Mouse (Mus musculus) kidney, embryonic 15.5 days (tissue): ENCODE data around the gene Vmn2r6. TPM values are rescaled to one million over a fixed set of nuclear protein-coding genes. Genes with fewer than 3 reads are reported as not detected.
"Not testable (repeated sequence)": the region's sequence is repeated elsewhere in the genome, so short reads cannot be mapped to it uniquely, and the experiment has no call there.

Source experiments
- ATAC-seq: fragments of 200-750 bp; cut with Nextera tagmentation; replicated peaks from 2 replicates; pipeline ENCODE4 v1.8.0; 2017; ENCODE audit warnings: moderate TSS enrichment; ENCODE audit not compliant: low FRiP score
- H3K27ac ChIP-seq: fragments of 300-500 bp; sonication (generic); 2 replicates; pipeline ENCODE4 v1.5.1; 2015; ENCODE audit warnings: mild to moderate bottlenecking, inconsistent platforms
- H3K27me3 ChIP-seq: fragments of 300-500 bp; sonication (generic); 2 replicates; pipeline ENCODE4 v1.6.1; 2015; ENCODE audit warnings: inconsistent platforms
- H3K36me3 ChIP-seq: fragments of 300-500 bp; sonication (generic); 2 replicates; pipeline ENCODE4 v1.6.1; 2015; ENCODE audit warnings: inconsistent platforms
- H3K4me1 ChIP-seq: fragments of 300-500 bp; sonication (generic); 2 replicates; pipeline ENCODE4 v1.6.1; 2015; ENCODE audit warnings: inconsistent platforms
- H3K4me2 ChIP-seq: fragments of 300-500 bp; sonication (generic); 2 replicates; pipeline ENCODE4 v1.6.1; 2015; ENCODE audit warnings: moderate library complexity, mild to moderate bottlenecking, inconsistent platforms
- H3K4me3 ChIP-seq: fragments of 300-500 bp; sonication (generic); replicated peaks from 2 replicates; pipeline ENCODE4 v1.5.1; 2015; ENCODE audit warnings: mild to moderate bottlenecking, inconsistent platforms
- H3K9ac ChIP-seq: fragments of 300-500 bp; sonication (generic); 2 replicates; pipeline ENCODE4 v1.6.1; 2015; ENCODE audit warnings: mild to moderate bottlenecking, inconsistent platforms
- H3K9me3 ChIP-seq: fragments of 300-500 bp; sonication (generic); replicated peaks from 2 replicates; pipeline ENCODE4 v1.6.1; 2016; ENCODE audit warnings: inconsistent platforms
- WGBS: fragments of 180-500 bp; shearing (Covaris S2); methylation state at CpG from one replicate; pipeline ENCODE4 v1.1.7; 2015; ENCODE audit warnings: mixed read lengths; 5-methylcytosine and 5-hydroxymethylcytosine counted together
- polyA plus RNA-seq: library from polyadenylated mRNA; unstranded; fragments of >200 nt; fragmentation: Nextera tagmentation; extraction: Ambion mirVana; gene quantifications from 2 replicates; pipeline ENCODE4 v1.2.1, GENCODE M21; 2015

Gene Vmn2r6
- not detected in 2 replicates for polyA plus RNA-seq

DNA sequence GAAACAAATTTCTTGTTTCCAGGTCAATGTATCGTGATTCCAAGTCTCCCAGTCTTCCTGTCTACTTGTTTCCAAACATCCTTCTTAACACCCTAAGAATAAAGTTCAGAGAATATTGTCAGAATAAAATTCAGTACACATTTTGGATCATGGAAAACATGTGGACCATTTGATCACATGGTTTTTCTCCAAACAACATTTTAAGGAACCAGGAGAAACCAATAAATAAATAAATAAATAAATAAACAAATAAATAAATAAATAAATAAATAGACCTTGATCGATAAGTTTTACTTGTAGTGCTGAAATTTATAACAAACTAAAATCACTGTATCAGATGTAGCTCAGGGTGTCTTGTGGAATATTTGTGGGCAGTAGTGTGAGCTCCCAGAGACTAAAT, at the start of gene Vmn2r6:
Gene Vmn2r6, minus strand, starts transcription at position 101 of the 400 bp plus-strand sequence.
- ATAC-seq, H3K4me2 ChIP-seq, H3K4me1 ChIP-seq, H3K27ac ChIP-seq, H3K4me3 ChIP-seq, H3K9me3 ChIP-seq, H3K36me3 ChIP-seq, H3K9ac ChIP-seq, H3K27me3 ChIP-seq: not testable (repeated sequence)
- 90% methylated on average over 2 of the region's 2 CpGs for WGBS

DNA sequence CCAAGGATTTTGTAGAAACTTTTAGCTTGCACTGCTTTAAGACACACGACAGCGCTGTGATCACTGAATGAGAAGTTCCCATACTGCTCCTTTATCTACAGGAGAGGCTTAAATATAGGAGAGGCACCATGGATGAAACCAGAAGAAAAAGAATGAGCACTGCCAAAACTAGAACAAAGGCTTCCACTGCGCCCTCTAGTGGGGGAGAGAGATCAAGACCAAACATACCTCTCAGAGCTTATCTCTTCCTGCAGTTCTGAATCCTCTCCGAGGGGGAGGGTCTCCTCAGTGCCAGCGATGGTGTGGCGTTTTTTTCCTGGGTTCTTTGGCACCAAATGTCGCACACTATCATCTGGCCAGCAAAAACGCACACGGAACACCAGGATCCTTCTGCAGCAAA, 22.0 kb upstream of the Vmn2r6 start:
- Histone ChIP-seq H3K4me1 (no peaks in the 10 kb centered on the region), H3K9ac (no peak overlapping the region), H3K27me3 (no peaks in the 10 kb centered on the region), H3K4me2 (no peak overlapping the region), H3K4me3 (no peak overlapping the region), H3K36me3 (no peaks in the 10 kb centered on the region), H3K9me3 (no peaks in the 10 kb centered on the region), H3K27ac (no peak overlapping the region)
- no peak for ATAC-seq
- 75% methylated on average over 9 of the region's 9 CpGs for WGBS

DNA sequence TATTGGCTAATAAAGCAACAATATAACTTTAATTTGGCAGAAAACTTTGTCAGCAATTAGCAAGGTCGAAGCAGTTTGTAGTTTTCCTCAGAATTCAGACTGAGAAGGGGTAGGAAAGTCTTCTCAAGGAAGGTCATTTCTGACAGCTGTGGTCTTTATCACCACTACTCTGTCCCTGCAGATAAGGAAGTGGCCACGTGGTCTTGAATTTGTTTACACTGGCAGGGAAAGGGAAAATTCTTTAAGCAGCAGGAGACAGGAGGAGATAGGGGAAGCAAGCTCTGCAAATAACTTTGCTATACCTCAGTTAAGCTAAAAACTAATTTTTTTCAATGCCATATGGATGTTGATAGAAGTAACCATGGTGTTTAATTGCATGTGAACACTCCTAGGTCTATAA, 3.2 kb upstream of the Vmn2r6 start:
- not testable (repeated sequence) for H3K27me3 ChIP-seq, H3K4me2 ChIP-seq, H3K27ac ChIP-seq, H3K9me3 ChIP-seq, H3K4me3 ChIP-seq, ATAC-seq, H3K9ac ChIP-seq, H3K4me1 ChIP-seq, H3K36me3 ChIP-seq
- WGBS: 32% methylated on average over 2 of the region's 2 CpGs

DNA sequence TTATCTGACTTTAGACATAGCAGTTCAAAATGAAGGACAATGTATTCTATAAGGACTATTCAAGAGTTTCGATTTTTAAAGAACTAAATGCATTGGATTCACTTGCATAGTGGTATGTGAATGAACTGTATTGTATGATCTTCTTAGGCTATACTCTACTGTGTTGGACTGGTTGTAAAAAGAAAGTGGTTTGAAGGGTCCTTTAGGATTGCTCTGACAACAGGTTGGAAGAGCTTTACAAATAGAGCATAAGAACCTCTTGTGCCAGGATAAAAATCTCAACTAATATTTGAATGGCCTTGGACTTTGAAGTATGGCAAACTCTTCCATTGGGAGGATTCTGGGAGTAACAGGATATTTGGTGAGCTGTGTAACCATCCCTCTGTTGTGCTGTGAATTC, 42.0 kb downstream of the Vmn2r6 start:
- H3K27ac ChIP-seq, H3K4me2 ChIP-seq, ATAC-seq, H3K27me3 ChIP-seq, H3K36me3 ChIP-seq, H3K4me3 ChIP-seq, H3K9ac ChIP-seq, H3K9me3 ChIP-seq, H3K4me1 ChIP-seq: not testable (repeated sequence)
- WGBS: 88% methylated on average over 1 of the region's 1 CpGs

DNA sequence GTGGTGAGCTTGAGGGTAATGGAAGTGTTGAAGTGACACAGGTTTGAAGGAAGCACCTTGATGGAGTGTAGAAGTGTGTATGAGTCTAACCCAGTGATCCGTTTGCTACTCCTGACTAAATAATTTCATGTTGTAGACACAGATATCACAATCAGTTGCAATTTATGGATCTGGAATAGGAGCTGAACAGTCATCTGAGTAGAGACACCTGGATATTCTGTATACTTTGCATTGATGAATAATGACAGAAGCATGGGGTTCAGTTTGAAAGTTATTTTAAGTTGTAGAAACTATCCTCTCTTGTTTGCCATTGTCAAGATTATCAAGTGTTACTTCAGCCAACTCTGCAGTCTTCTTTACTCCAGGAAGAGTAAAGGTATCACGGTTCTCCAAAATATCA, 55.9 kb downstream of the Vmn2r6 start, which contains the start of gene Vmn2r5:
Gene Vmn2r5, minus strand, starts transcription at position 101 of the 400 bp plus-strand sequence.
- H3K4me2 ChIP-seq, H3K36me3 ChIP-seq, H3K4me3 ChIP-seq, ATAC-seq, H3K27me3 ChIP-seq, H3K9ac ChIP-seq, H3K4me1 ChIP-seq, H3K9me3 ChIP-seq, H3K27ac ChIP-seq: not testable (repeated sequence)
- WGBS: 91% methylated on average over 1 of the region's 2 CpGs

Other genes with a start within 250 kb of the Vmn2r6 start
- not detected in 2 replicates for gene Vmn2r4, start 150.5 kb downstream of the Vmn2r6 start, polyA plus RNA-seq
- not detected in 2 replicates for gene Vmn2r5, start 56.0 kb downstream of the Vmn2r6 start, polyA plus RNA-seq